Mouse (Mus musculus) kidney, postnatal 0 days (tissue): ENCODE measurements around the gene Tarbp2. TPM values are rescaled to one million over a fixed set of nuclear protein-coding genes. Genes with fewer than 3 reads are reported as not detected.

Experiments
- ATAC-seq: fragments of 200-750 bp; cut with Nextera tagmentation; replicated peaks from 2 replicates; pipeline ENCODE4 v1.8.0; 2017; ENCODE audit warnings: low read depth, moderate number of reproducible peaks, moderate TSS enrichment, moderate library complexity; ENCODE audit not compliant: low FRiP score
- DNase-seq: peaks from one replicate; pipeline ENCODE4 v3.0.0-alpha.2; 2016; ENCODE audit warnings: low spot score
- H3K27ac ChIP-seq: fragments of 300-500 bp; sonication (generic); 2 replicates; pipeline ENCODE4 v1.5.1; 2014; ENCODE audit warnings: mild to moderate bottlenecking
- H3K27me3 ChIP-seq: fragments of 300-500 bp; sonication (generic); 2 replicates; pipeline ENCODE4 v1.6.1; 2014; ENCODE audit warnings: low read length, mixed read lengths; ENCODE audit not compliant: insufficient read depth
- H3K36me3 ChIP-seq: fragments of 300-500 bp; sonication (generic); 2 replicates; pipeline ENCODE4 v1.6.1; 2014; ENCODE audit warnings: low read length, mixed read lengths; ENCODE audit not compliant: insufficient read depth
- H3K4me1 ChIP-seq: fragments of 300-500 bp; sonication (generic); replicated peaks from 2 replicates; pipeline ENCODE4 v1.6.1; 2014; ENCODE audit warnings: antibody characterized with exemption, low read length, mixed read lengths; ENCODE audit not compliant: insufficient read depth
- H3K4me2 ChIP-seq: fragments of 300-500 bp; sonication (generic); 2 replicates; pipeline ENCODE4 v1.6.1; 2014; ENCODE audit warnings: mild to moderate bottlenecking, low read length, moderate library complexity, mixed read lengths
- H3K4me3 ChIP-seq: fragments of 300-500 bp; sonication (generic); replicated peaks from 2 replicates; pipeline ENCODE4 v1.5.1; 2014; ENCODE audit warnings: low read depth, low read length
- H3K9ac ChIP-seq: fragments of 300-500 bp; sonication (generic); 2 replicates; pipeline ENCODE4 v1.6.1; 2014; ENCODE audit warnings: low read depth, low read length
- H3K9me3 ChIP-seq: fragments of 300-500 bp; sonication (generic); replicated peaks from 2 replicates; pipeline ENCODE4 v1.6.1; 2016; ENCODE audit warnings: low read length, inconsistent platforms, mixed read lengths
- CTCF ChIP-seq: IDR thresholded peaks from 2 replicates; pipeline ENCODE4 v1.5.1; 2016; ENCODE audit warnings: antibody characterized with exemption, low read depth, mild to moderate bottlenecking, moderate library complexity
- WGBS: fragments of 180-500 bp; shearing (Covaris S2); extraction: QIAGEN DNeasy Blood & Tissue Kit; methylation state at CpG from one replicate; pipeline ENCODE4 v1.1.7; 2014; 5-methylcytosine and 5-hydroxymethylcytosine counted together
- polyA plus RNA-seq: library from polyadenylated mRNA; unstranded; fragments of >200 nt; fragmentation: Nextera tagmentation; extraction: Ambion mirVana; gene quantifications from 2 replicates; pipeline ENCODE4 v1.2.1, GENCODE M21; 2015

Tarbp2 gene
- polyA plus RNA-seq, 1 experiment from 2014 or later = 57.2 TPM

DNA sequence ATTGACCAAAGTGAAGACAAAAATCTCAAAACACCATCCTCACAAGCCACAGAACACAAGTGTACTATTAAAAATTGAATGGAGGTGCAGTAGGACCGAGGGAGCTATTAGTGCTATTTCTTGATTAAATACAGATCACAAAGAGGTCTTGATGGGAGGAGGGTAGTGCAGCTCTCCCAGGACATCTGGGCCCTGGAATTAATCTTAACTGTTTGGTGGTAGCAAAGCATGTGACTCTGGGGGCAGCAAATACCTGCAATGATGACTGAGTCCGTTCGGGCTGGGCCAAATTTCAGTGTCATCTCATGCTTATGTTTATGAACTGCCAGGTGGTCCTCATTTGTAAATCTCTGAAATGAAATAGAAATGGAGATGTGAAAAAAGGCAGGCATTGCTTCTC, 45.1 kb downstream of the Tarbp2 start:
- H3K27me3 ChIP-seq = no peaks in the 10 kb centered on the region
- H3K4me3 ChIP-seq = no peak overlapping the region
- no peak overlapping the region for H3K4me2 ChIP-seq
- H3K9me3 ChIP-seq = no peaks in the 10 kb centered on the region
- no peaks in the 10 kb centered on the region for H3K4me1 ChIP-seq
- H3K36me3 ChIP-seq = peaks cover 11% of the 10 kb centered on the region
- no peak overlapping the region for H3K9ac ChIP-seq
- no peak overlapping the region for H3K27ac ChIP-seq
- no peak for TF ChIP-seq CTCF
- ATAC-seq (no peak), DNase-seq (no peak)
- 90% methylated on average over 3 of the region's 3 CpGs for WGBS

DNA sequence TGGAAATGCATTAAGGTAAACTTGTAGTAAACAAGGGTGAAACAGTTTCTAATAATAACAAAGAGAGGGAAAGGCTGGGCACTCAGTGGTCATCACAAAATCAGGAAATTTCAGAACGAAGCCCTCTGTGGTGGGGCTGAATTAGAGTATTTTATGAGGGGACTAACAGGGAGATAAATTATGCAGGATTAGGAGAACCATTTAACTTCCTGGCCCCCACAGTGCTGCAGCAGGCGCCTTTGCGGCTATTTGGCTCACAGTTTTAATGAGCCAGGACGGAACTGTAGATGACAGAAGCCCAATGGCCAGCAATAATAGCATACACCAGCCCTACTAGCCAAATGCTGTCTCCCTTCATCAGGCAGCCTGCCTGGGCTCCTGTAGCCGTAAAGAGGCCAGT, 45.7 kb downstream of the Tarbp2 start:
- H3K4me1 ChIP-seq = no peaks in the 10 kb centered on the region
- no peaks in the 10 kb centered on the region for H3K27me3 ChIP-seq
- H3K27ac ChIP-seq = no peak overlapping the region
- no peak overlapping the region for H3K9ac ChIP-seq
- no peak for TF ChIP-seq CTCF
- peaks cover 11% of the 10 kb centered on the region for H3K36me3 ChIP-seq
- H3K4me3 ChIP-seq = no peak overlapping the region
- ATAC-seq (no peak), DNase-seq (no peak)
- WGBS = 77% methylated on average over 5 of the region's 5 CpGs
- H3K9me3 ChIP-seq = no peaks in the 10 kb centered on the region
- H3K4me2 ChIP-seq = no peak overlapping the region

DNA sequence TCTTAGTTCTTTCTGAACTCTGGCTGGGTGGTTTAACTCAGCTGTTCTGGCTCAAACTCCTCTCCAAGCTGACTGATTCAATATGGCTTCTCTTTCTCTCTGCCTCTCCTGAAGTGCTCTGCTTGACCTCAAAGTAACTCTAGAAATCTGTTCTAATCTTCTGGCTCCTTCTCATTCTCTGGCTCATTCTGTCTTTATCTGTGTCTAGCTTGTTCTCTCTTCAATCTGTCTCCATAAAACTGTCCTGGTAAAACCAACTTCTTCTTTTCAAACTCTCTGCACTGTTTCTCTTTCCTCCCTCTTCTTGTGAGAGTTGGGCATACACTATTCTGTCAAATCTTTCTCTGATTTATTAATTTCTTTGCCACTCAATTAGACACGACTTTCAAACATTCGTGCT, 49.9 kb downstream of the Tarbp2 start:
- H3K4me3 ChIP-seq = no peak overlapping the region
- no peaks in the 10 kb centered on the region for H3K4me1 ChIP-seq
- H3K27ac ChIP-seq = no peak overlapping the region
- no peak for TF ChIP-seq CTCF
- no peaks in the 10 kb centered on the region for H3K27me3 ChIP-seq
- whole genome bisulfite sequencing = 68% methylated on average over 2 of the region's 2 CpGs
- DNase-seq (no peak), ATAC-seq (no peak)
- H3K9ac ChIP-seq = no peak overlapping the region
- H3K9me3 ChIP-seq = no peaks in the 10 kb centered on the region
- no peak overlapping the region for H3K4me2 ChIP-seq
- peaks cover 1% of the 10 kb centered on the region; the same call in 1 of the 2 replicates for H3K36me3 ChIP-seq

DNA sequence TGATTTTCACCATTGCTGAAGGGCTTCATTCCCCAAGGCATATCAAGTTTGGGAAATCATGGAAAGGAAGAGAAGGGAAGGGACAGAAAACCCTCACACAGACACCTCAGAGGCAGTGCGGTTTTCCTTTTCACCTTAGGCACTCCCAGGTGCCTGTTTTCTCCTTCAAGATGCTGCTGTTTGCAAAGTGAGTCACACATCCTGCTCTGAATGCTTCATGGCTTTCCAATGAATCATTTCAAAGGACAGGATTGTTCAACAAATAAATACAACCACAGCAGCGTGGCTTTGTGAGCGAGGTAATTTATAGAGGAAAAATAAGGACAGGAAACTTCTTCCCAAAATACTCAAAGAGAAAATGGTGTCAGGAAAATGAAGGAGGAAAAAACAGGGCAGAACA, 54.1 kb downstream of the Tarbp2 start:
- WGBS = 25% methylated on average over 3 of the region's 3 CpGs
- Histone ChIP-seq H3K9ac (no peak overlapping the region), H3K4me3 (no peak overlapping the region), H3K4me1 (no peaks in the 10 kb centered on the region), H3K4me2 (no peak overlapping the region), H3K36me3 (no peaks in the 10 kb centered on the region), H3K27ac (peak overlapping the region; percentile 11; the same call in 1 of the 2 replicates), H3K27me3 (no peaks in the 10 kb centered on the region), H3K9me3 (no peaks in the 10 kb centered on the region)
- TF ChIP-seq CTCF = no peak
- ATAC-seq (no peak), DNase-seq (peak; percentile 46)

Other genes with a start within 250 kb of the Tarbp2 start
- gene Gm9918, start 247.6 kb upstream of the Tarbp2 start, polyA plus RNA-seq = 0.23 and 0.38 TPM in 2 replicates
- gene Mfsd5, start 238.7 kb upstream of the Tarbp2 start, polyA plus RNA-seq = 68.2 and 73.2 TPM in 2 replicates
- gene Espl1, start 221.9 kb upstream of the Tarbp2 start, polyA plus RNA-seq = 6.1 and 7.5 TPM in 2 replicates
- 511 and 565 TPM in 2 replicates for gene Pfdn5, start 192.1 kb upstream of the Tarbp2 start, polyA plus RNA-seq
- 84.9 and 86.9 TPM in 2 replicates for gene Myg1, start 186.5 kb upstream of the Tarbp2 start, polyA plus RNA-seq
- gene Aaas, start 167.4 kb upstream of the Tarbp2 start, polyA plus RNA-seq = 37.1 and 42.2 TPM in 2 replicates
- 0.61 and 1.1 TPM in 2 replicates for gene Sp7, start 151.0 kb upstream of the Tarbp2 start, polyA plus RNA-seq
- gene Sp1, start 112.0 kb upstream of the Tarbp2 start, polyA plus RNA-seq = 8.8 TPM in 2 replicates
- 0.46 and 0.80 TPM in 2 replicates for gene Amhr2, start 72.8 kb upstream of the Tarbp2 start, polyA plus RNA-seq
- gene Prr13, start 59.2 kb upstream of the Tarbp2 start, polyA plus RNA-seq = 109 and 117 TPM in 2 replicates
- gene Pcbp2, start 47.7 kb upstream of the Tarbp2 start, polyA plus RNA-seq = 185 and 191 TPM in 2 replicates
- 1.8 TPM in 1 of 2 replicates, not detected in the other for gene Gm10337, start 14.5 kb upstream of the Tarbp2 start, polyA plus RNA-seq
- 7.8 and 8.1 TPM in 2 replicates for gene Map3k12, start 1.1 kb upstream of the Tarbp2 start, polyA plus RNA-seq
- gene Npff, start 6.8 kb downstream of the Tarbp2 start, polyA plus RNA-seq = 1.6 TPM in 2 replicates
- 0.37 and 0.46 TPM in 2 replicates for gene Gm28047, start 106.9 kb downstream of the Tarbp2 start, polyA plus RNA-seq
- gene Atf7, start 107.3 kb downstream of the Tarbp2 start, polyA plus RNA-seq = 23.2 and 24.9 TPM in 2 replicates
- 102 and 110 TPM in 2 replicates for gene Atp5g2, start 154.2 kb downstream of the Tarbp2 start, polyA plus RNA-seq
- gene Calcoco1, start 204.0 kb downstream of the Tarbp2 start, polyA plus RNA-seq = 55.2 and 57.5 TPM in 2 replicates